Mouse (Mus musculus): ENCODE measurements around the gene Veph1. TPM values are rescaled to one million over a fixed set of nuclear protein-coding genes. Genes with fewer than 3 reads are reported as not detected.

Gene Veph1
- polyA plus RNA-seq, 1 experiment = 0.41 TPM

- DNase-seq = no peak
- H3K4me3 ChIP-seq (replicated peaks; ENCODE audit: extremely low read depth, low read depth, low read length) = no peak overlapping the region
- no peaks in the 10 kb centered on the region for H3K4me1 ChIP-seq (ENCODE audit: control insufficient read depth, insufficient read depth, low read length)
- 81% methylated on average over 2 of the region's 2 CpGs for WGBS
- TF ChIP-seq CTCF (IDR thresholded peaks at IDR 0.05; ENCODE audit: insufficient read depth, low read length) = no peak
- TF ChIP-seq POLR2A (IDR thresholded peaks at IDR 0.05; ENCODE audit: borderline replicate concordance, extremely low read depth, low read depth, low read length) = no peak
Observed at GRCm38 (mm10) chr3:66179647-66180046, 117.0 kb downstream of the Veph1 start.

- TF ChIP-seq CTCF (IDR thresholded peaks at IDR 0.05; ENCODE audit: insufficient read depth, low read length) = no peak
- no peak for TF ChIP-seq POLR2A (IDR thresholded peaks at IDR 0.05; ENCODE audit: borderline replicate concordance, extremely low read depth, low read depth, low read length)
- Histone ChIP-seq H3K4me3 (replicated peaks; ENCODE audit: extremely low read depth, low read depth, low read length) (no peak overlapping the region), H3K4me1 (ENCODE audit: control insufficient read depth, insufficient read depth, low read length) (no peaks in the 10 kb centered on the region)
- 65% methylated on average over 5 of the region's 5 CpGs for WGBS
- DNase-seq = no peak
Observed at GRCm38 (mm10) chr3:66172907-66173306, 123.7 kb downstream of the Veph1 start.

GRCm38 (mm10) chr3:66169873-66170538 lies 126.6 kb downstream of the Veph1 start:
- Histone ChIP-seq H3K4me1 (ENCODE audit: control insufficient read depth, insufficient read depth, low read length) (no peaks in the 10 kb centered on the region), H3K4me3 (replicated peaks; ENCODE audit: extremely low read depth, low read depth, low read length) (no peak overlapping the region)
- no peak for TF ChIP-seq CTCF (IDR thresholded peaks at IDR 0.05; ENCODE audit: insufficient read depth, low read length)
- TF ChIP-seq POLR2A (IDR thresholded peaks at IDR 0.05; ENCODE audit: borderline replicate concordance, extremely low read depth, low read depth, low read length) = no peak
- WGBS = 85% methylated on average over 3 of the region's 3 CpGs
- DNase-seq = no peak

GRCm38 (mm10) chr3:66166606-66167290 lies 129.9 kb downstream of the Veph1 start:
- no peak for DNase-seq
- TF ChIP-seq POLR2A (IDR thresholded peaks at IDR 0.05; ENCODE audit: borderline replicate concordance, extremely low read depth, low read depth, low read length) (no peak), CTCF (IDR thresholded peaks at IDR 0.05; ENCODE audit: insufficient read depth, low read length) (no peak)
- 79% methylated on average over 6 of the region's 6 CpGs for WGBS
- Histone ChIP-seq H3K4me1 (ENCODE audit: control insufficient read depth, insufficient read depth, low read length) (no peaks in the 10 kb centered on the region), H3K4me3 (replicated peaks; ENCODE audit: extremely low read depth, low read depth, low read length) (no peak overlapping the region)

GRCm38 (mm10) chr3:66165026-66165425 lies 131.6 kb downstream of the Veph1 start:
- no peak for DNase-seq
- Histone ChIP-seq H3K4me1 (ENCODE audit: control insufficient read depth, insufficient read depth, low read length) (no peaks in the 10 kb centered on the region), H3K4me3 (replicated peaks; ENCODE audit: extremely low read depth, low read depth, low read length) (no peak overlapping the region)
- WGBS = 62% methylated on average over 5 of the region's 5 CpGs
- TF ChIP-seq CTCF (IDR thresholded peaks at IDR 0.05; ENCODE audit: insufficient read depth, low read length) (no peak), POLR2A (IDR thresholded peaks at IDR 0.05; ENCODE audit: borderline replicate concordance, extremely low read depth, low read depth, low read length) (no peak)

- Histone ChIP-seq H3K4me3 (replicated peaks; ENCODE audit: extremely low read depth, low read depth, low read length) (no peak overlapping the region), H3K4me1 (ENCODE audit: control insufficient read depth, insufficient read depth, low read length) (no peaks in the 10 kb centered on the region)
- no peak for DNase-seq
- 49% methylated on average over 3 of the region's 3 CpGs for WGBS
- no peak for TF ChIP-seq CTCF (IDR thresholded peaks at IDR 0.05; ENCODE audit: insufficient read depth, low read length)
- no peak for TF ChIP-seq POLR2A (IDR thresholded peaks at IDR 0.05; ENCODE audit: borderline replicate concordance, extremely low read depth, low read depth, low read length)
Observed at GRCm38 (mm10) chr3:66164585-66164984, 132.1 kb downstream of the Veph1 start.

GRCm38 (mm10) chr3:66162612-66163011 lies 134.0 kb downstream of the Veph1 start:
- 66% methylated on average over 6 of the region's 6 CpGs for WGBS
- DNase-seq = no peak
- TF ChIP-seq CTCF (IDR thresholded peaks at IDR 0.05; ENCODE audit: insufficient read depth, low read length) (no peak), POLR2A (IDR thresholded peaks at IDR 0.05; ENCODE audit: borderline replicate concordance, extremely low read depth, low read depth, low read length) (no peak)
- H3K4me3 ChIP-seq (replicated peaks; ENCODE audit: extremely low read depth, low read depth, low read length) = no peak overlapping the region
- H3K4me1 ChIP-seq (ENCODE audit: control insufficient read depth, insufficient read depth, low read length) = no peaks in the 10 kb centered on the region

- Histone ChIP-seq H3K4me3 (replicated peaks; ENCODE audit: extremely low read depth, low read depth, low read length) (no peak overlapping the region), H3K4me1 (ENCODE audit: control insufficient read depth, insufficient read depth, low read length) (no peaks in the 10 kb centered on the region)
- TF ChIP-seq CTCF (IDR thresholded peaks at IDR 0.05; ENCODE audit: insufficient read depth, low read length) = no peak
- no peak for TF ChIP-seq POLR2A (IDR thresholded peaks at IDR 0.05; ENCODE audit: borderline replicate concordance, extremely low read depth, low read depth, low read length)
- DNase-seq = no peak
- WGBS = 51% methylated on average over 8 of the region's 8 CpGs
Observed at GRCm38 (mm10) chr3:66157947-66158346, 138.7 kb downstream of the Veph1 start.

- H3K4me1 ChIP-seq (ENCODE audit: control insufficient read depth, insufficient read depth, low read length) = no peaks in the 10 kb centered on the region
- DNase-seq = no peak
- whole genome bisulfite sequencing = 68% methylated on average over 7 of the region's 7 CpGs
- H3K4me3 ChIP-seq (replicated peaks; ENCODE audit: extremely low read depth, low read depth, low read length) = no peak overlapping the region
- TF ChIP-seq POLR2A (IDR thresholded peaks at IDR 0.05; ENCODE audit: borderline replicate concordance, extremely low read depth, low read depth, low read length) (no peak), CTCF (IDR thresholded peaks at IDR 0.05; ENCODE audit: insufficient read depth, low read length) (no peak)
Observed at GRCm38 (mm10) chr3:66137601-66138000, 159.0 kb downstream of the Veph1 start.
